Mouse (Mus musculus): Measurements from ENCODE around the gene Cldn34b1. TPM values are rescaled to one million over a fixed set of nuclear protein-coding genes. Genes with fewer than 3 reads are reported as not detected.

Cldn34b1 gene
- polyA plus RNA-seq (2021; fragmentation: Nextera tagmentation) = not detected in 2 replicates
- long read RNA-seq, experiment 1 = 0 reads
- long read RNA-seq, experiment 2 = 0 reads

GRCm38 (mm10) chrX:154890167-154890566 lies at the start of gene Cldn34b1:
Gene Cldn34b1, minus strand, starts transcription at chrX:154890267.

DNA sequence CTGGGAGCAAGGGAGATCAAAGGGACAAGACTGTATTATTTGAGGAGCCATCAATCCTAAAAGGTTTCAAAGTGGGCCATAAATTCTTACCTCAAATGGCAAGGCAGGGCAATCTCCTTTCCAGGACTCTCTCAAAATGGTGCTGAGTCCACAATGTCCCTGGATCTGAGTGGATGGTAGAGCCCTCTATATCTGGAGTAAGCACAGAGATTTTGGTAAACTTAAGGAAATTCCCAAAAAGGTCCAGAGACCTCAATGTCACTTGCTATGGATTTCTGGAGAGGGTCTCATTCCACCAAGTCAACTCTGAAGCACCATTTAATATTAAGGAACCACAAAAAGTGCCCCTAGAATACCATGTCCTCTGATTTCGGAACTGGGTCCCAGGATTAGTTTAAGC lies 45.8 kb upstream of the Cldn34b1 start, which contains the start of gene Magea6:
Gene Magea6 (minus strand): TSS at position 101 of the 400 bp plus-strand sequence.

Other genes starting within 250 kb of the Cldn34b1 start
- not detected in 2 replicates for gene Magea6, start 45.7 kb upstream of the Cldn34b1 start, polyA plus RNA-seq (2021; fragmentation: Nextera tagmentation)
- gene Magea3, start 59.2 kb upstream of the Cldn34b1 start, polyA plus RNA-seq (2021; fragmentation: Nextera tagmentation) = not detected in 2 replicates
- not detected in 2 replicates for gene Magea8, start 105.6 kb upstream of the Cldn34b1 start, polyA plus RNA-seq (2021; fragmentation: Nextera tagmentation)
- not detected in 2 replicates for gene Magea5, start 172.9 kb upstream of the Cldn34b1 start, polyA plus RNA-seq (2021; fragmentation: Nextera tagmentation)
- gene Magea1, start 199.5 kb upstream of the Cldn34b1 start, polyA plus RNA-seq (2021; fragmentation: Nextera tagmentation) = not detected in 2 replicates
- gene Magea2, start 203.4 kb upstream of the Cldn34b1 start, polyA plus RNA-seq (2021; fragmentation: Nextera tagmentation) = not detected in 2 replicates
- gene Cldn34b2, start 238.1 kb upstream of the Cldn34b1 start, polyA plus RNA-seq (2021; fragmentation: Nextera tagmentation) = not detected in 2 replicates

Measured in left cerebral cortex, adult 6 months (tissue).